Mouse (Mus musculus) gastrocnemius, adult 8-10 months (tissue): ENCODE measurements around the gene Ffar3. TPM values are rescaled to one million over a fixed set of nuclear protein-coding genes. Genes with fewer than 3 reads are reported as not detected.

Source experiments
- DNase-seq, 2 experiments: peaks; one replicate each; pipeline ENCODE4 v3.0.0; 2022; ENCODE audit warnings: low spot score in 2 of 2
- total RNA-seq, 4 experiments: library from RNA; stranded (reverse); gene quantifications; 2 replicates each; pipeline ENCODE4 v1.2.4; 2022

Gene Ffar3
- total RNA-seq = not detected

- no peak for DNase-seq
Observed at GRCm38 (mm10) chr7:30856078-30856477, at the start of gene Ffar3. Gene Ffar3, minus strand, starts transcription at chr7:30856178.

GRCm38 (mm10) chr7:30904042-30904441 is 48.1 kb upstream of the Ffar3 start:
- DNase-seq = no peak

DNA sequence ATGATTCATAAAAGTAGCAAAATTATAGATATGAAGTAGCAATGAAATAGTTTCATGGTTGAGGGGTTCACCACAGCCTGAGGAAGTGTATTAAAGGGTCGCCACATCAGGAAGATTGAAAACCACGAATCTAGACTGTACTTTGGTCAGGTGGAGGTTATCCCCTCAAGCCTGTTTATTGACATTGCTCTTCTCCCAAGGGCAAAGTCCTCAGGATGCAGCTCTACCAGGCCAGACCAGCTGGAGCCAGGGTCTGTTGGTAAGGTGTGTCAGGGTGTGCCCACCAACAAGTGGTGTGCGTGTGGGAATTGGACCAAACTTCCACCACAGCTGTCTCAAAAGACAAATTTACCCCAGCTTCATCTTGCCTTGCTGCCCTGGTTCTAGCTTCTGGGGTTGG is 39.2 kb upstream of the Ffar3 start:
- no peak for DNase-seq

- DNase-seq = no peak
Observed at GRCm38 (mm10) chr7:30892515-30892914, 36.5 kb upstream of the Ffar3 start.

DNA sequence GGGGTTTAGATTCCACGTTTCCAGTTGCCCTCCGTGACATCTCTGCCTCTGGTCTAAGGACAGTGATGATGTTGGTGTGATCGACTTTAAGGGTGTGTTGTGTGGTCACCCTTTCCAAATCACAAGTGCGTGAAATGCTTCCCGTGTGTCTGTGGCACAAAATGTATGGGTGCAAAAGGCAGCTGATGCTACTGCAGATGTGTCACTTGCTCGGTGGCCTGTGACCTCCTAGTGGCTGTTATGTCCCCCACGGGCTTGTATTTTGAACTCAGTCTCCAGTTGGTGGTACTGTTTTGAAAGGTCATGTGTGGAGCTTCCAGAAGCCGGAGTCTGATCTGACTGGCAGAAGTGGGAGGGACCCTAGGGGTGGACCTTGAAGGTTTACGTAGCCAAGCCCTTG is 35.8 kb upstream of the Ffar3 start:
- DNase-seq = no peak

DNA sequence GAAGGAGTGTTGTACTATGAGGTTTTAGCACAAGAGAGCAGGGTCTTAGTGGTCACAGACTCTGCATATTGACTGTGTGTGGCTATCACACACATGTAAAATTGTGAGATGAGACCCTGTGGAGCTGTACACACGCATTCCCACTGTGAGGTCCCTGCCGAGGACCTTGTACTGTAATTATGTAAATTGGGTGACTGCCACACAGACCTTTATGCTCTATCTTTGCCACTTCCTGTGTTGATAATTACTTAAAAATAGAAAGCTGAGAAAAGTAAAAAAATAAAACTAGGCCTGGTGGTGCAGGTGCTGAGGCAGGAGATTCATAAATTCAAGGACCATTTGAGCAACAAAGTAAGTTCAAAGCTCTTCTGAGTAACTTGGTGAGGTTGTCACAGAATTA is 34.7 kb upstream of the Ffar3 start:
- no peak for DNase-seq

DNA sequence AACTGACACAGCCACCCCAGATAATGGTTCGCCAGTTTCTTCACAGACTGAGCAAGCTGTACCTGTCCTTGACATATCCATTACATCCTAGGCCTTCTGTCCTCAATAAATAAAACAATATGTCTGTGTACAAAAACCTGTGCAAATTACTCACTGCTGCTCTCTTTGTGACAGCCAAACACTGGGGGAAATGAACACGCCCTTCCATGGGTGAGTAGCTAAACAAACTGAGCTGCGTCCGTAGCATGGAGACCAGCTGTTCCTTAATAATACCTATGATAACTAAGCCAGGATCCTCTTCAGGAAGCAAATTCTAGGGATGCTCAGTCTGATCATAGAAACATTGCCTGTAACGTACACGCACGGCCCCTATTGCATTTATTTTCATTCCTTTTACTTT is 32.8 kb upstream of the Ffar3 start:
- DNase-seq = no peak

DNA sequence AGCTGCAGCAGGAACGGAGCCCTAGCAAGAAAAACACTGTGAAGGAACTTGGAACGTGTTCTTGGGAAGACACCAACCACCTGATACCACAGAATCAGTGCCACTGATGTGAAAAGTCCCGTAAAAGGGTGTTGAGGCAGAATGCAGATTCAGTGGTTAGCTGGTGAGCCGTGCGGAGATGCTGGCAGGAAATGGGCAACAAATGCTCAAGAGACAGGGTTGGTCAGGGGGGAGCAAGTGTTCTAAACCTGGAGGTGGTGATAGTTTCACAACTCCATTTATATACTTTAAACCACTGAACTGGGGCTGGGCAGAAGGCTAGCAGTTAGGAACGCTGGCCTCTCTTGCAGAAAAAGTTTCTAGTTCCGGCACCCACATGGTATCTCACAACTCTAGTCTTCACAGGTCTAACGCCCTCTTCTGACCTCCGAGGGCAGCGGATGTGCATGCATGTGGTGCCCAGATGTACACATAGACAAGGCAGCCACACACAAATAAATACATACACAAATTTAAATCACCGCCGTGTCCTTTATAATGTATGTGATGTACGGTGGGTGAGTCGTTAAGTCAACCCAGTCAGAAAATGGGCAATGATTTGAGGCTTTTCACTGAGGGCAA is 31.7 kb upstream of the Ffar3 start:
- DNase-seq = no peak

DNA sequence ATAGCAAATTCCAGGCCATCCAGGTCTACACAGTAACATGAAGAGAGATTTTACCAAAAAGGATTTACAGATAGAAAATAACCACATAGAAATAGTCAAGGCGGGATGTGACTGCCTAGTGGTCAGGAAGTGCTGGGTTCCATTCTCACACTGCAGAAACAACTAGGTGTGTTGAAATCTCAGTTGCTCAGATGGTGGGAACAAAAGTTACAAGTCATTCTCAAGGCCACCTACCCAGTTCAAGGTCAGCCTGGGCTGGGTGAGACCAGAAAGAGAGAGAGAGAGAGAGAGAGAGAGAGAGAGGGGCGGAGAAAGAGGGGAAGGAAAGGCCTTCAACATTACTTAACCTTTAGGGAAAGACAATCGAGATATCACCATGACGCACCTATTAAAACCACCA is 30.9 kb upstream of the Ffar3 start:
- no peak for DNase-seq

DNA sequence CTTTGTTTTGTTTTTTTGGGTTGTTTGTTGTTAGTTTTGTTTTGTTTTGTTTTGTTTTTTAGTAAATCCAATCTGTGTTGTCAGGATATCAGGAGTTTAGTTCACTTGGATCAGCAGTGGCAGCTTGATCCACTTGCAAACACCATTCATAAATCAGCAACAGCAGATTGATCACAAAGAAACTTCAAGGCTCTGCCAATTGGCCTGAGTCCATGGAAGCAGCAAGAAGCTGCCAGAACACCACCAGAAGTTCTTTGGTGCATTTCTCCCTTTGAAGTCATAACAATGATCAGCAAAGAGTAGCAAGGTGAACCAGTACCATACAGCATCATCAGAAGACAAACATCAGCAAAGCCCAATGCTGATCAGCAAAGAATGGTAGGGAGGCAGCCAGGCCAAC is 28.1 kb upstream of the Ffar3 start:
- no peak for DNase-seq

GRCm38 (mm10) chr7:30881367-30881766 is 25.4 kb upstream of the Ffar3 start:
- no peak for DNase-seq

DNA sequence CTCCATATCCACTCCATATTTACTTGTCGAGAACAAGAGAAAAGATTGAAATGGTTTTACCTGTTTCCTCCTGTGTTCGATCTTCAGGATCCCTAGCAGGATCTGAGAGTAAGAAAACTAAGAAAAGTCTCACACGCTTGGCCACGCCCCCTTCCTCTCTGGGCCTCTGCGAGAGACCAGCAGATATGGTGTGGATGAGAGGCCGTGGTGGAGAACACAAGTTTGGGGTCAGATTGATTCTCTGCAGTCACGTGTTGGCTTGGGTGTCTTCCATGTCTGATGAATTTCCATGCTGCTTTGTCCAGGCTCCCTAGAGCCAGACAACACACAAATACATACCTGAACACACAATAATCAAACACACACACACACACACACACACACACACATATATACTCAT is 24.2 kb upstream of the Ffar3 start, which contains the start of gene Cd22:
Gene Cd22, minus strand, starts transcription at position 167 of the 400 bp plus-strand sequence.
- DNase-seq = no peak

GRCm38 (mm10) chr7:30878950-30879349 is 23.0 kb upstream of the Ffar3 start:
- no peak for DNase-seq

DNA sequence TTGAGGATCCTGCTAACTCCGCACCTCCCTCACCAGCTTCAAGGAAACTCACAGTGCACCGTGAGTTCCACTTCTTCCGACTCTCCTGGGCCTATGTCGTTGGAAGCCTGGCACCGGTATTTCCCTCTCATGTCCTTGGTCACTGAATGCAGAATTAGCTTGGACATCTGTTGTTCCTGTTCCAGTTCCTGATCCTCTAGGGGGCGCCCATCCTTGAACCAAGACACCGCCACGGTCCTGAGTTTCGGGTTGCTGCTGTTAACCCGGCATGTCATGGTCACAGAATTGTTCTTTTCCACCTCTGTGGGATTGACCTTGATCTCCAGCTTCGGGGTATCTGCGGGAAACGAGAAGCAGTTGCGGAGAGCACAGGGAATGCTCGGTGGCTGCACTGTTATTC is 17.1 kb upstream of the Ffar3 start:
- peak; percentile 40 to 45 for DNase-seq

- DNase-seq = no peak
Observed at GRCm38 (mm10) chr7:30863386-30863785, 7.4 kb upstream of the Ffar3 start.

DNA sequence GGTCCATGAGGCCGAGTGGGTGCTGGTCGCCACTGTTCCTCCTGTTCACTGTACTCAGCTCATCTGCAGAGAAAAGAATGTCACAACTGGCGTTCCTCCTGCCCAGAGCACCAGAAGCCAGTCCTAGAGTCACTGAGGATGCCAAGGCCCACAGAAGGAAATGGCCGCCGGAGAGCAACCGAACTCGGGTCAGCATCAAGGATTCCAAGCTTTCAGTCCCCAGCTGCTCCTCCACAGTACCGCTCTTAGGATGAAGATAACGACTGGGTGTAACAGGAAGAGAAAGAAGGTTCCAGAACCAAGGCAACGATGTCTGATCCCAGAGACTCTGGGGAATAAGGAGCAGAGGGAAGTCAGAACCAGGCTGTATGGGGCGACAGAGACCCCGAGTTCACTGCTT is 5.5 kb upstream of the Ffar3 start, which contains the start of gene Ffar1:
Gene Ffar1, minus strand, starts transcription at position 101 of the 400 bp plus-strand sequence.
- DNase-seq = no peak

GRCm38 (mm10) chr7:30859635-30860402 is 3.8 kb upstream of the Ffar3 start:
- no peak for DNase-seq

- DNase-seq = peak in 1 of 2 experiments; percentile 16
Observed at GRCm38 (mm10) chr7:30859290-30859634, 3.3 kb upstream of the Ffar3 start.

DNA sequence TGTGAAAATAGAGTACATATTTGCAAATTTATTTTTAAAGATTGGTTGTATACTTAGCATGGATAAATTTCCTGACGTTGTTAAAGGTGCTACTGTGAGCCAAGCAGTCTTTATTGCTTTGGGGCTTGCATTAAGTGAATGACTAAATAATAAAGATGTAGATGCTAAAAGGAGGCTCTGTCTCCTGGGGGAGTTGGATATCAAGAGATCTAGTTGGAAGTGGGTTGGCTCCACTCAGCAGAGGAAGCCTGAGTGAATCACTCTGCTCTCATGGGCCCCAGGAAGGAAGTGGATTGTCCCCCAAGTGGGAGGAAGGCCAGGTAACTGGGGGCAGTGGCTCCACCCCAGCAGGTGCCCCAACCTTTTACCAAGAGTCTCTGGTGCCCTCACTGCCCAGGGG is 1.8 kb upstream of the Ffar3 start:
- no peak for DNase-seq

DNA sequence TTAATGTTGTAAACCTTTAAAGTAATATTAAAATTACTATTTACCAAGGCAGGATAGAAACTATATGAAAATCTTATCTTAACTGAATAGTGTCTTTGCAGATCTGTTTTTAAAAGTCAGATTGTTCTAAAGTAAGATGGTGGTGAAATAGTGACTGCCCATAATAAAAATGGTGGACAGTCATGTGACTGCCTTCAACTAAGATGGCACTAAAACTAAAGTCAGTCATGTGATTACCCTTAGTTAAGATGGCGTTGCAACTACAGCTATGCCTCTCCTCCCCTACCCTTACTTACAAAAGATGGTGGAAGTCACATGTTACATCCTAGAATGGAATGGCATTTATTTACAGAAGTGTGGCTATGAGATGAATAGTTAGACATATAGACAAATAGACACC is 4.6 kb downstream of the Ffar3 start:
- DNase-seq = no peak

GRCm38 (mm10) chr7:30847934-30848333 is 8.0 kb downstream of the Ffar3 start:
- DNase-seq = no peak

DNA sequence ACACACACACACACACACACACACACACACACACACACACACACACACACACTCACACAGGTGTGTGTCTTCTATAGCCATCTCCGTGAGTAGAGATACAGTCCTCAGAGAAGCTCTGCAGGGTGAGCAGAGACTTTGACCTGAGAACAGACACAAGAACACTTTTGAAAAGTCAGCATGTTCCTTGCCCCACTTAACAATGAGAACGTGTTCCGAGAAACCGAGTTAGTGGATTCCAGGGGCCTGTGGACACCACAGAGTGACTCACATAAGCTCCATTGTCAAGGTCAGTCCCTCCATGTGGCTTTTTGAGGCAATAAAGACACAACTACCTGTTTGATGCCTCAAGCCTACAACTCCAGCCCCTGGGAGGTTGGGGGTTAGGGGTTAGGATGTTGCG is 8.6 kb downstream of the Ffar3 start:
- no peak for DNase-seq

DNA sequence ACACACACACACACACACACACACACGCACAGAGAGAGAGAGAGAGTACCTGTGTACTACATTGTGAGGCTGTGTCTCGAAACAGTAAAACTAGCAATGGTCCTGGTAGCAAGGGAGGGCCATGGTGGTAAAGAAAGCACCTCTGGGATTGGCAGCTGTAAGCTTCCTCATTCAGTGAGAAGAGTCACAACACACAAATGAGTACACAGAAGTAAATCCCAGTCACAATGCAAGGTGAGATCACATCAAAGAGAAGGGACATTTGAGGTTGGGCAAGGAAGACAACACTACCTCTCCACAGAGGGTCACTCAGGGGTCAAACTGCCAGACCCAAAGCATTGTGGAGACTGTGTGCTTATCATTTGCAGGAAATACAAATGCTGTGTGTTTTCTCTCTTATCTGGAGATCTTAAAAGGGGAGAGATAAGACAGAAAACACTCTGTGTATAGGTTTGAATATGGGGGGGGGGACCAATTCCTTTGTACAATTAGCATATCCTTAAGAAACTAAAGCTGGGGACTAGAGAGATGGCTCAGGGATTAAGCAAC is 9.4 kb downstream of the Ffar3 start:
- DNase-seq = no peak
